Mouse (Mus musculus) CD8-positive naive resting alpha-beta T cell, adult 2 months (primary cell): ENCODE data around the gene Lama2.

Experiments used
- DNase-seq, 2 experiments: peaks; one replicate each; pipeline ENCODE4 v3.0.0; 2022; ENCODE audit warnings: low read depth in 2 of 2, low spot score in 2 of 2

The Lama2 gene

DNA sequence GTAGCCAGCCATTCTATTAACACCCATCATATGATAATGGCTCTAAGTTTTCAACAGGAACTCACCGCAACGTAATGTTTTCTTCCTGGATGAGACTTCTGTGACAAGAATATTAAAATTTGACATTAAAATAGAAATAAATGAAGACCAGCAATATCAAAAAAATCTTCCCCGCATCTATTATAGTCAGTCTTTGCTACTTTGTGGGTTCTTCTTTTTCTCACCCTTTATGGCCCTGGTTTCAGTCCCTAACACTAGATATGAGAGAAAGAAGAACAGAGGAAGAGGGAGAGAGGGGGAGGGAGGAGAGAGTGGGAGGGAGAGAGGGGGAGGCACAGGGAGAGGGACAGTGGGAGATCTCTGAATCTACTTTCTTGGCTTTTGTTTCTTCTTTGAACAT, at the start of gene Lama2:
Gene Lama2 (minus strand): TSS at position 101 of the 400 bp plus-strand sequence.
- no peak for DNase-seq

GRCm38 (mm10) chr10:27664391-27664790, 44.8 kb upstream of the Lama2 start:
- DNase-seq = no peak

- no peak for DNase-seq
Measured at GRCm38 (mm10) chr10:27663396-27663795, 43.8 kb upstream of the Lama2 start.

DNA sequence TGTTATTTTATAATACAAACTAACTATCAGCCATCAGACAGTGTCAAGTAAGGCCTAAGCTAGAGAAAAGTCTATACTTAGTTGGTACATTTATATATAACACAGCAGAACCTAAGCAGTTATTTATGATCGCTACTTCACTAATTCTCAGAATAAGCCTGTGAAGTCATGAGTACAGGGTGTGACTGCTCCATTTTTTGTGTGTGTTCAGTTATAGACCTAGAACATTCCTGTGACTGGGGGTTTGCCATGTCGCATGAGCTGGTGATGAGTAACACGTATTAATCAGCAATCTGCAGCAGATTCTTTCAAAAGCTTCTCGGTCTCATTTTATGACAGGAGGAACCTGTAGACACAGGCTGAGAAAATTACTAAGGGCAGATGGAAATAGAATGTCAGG, 34.6 kb upstream of the Lama2 start:
- no peak for DNase-seq

- no peak for DNase-seq
Measured at GRCm38 (mm10) chr10:27652694-27653335, 33.3 kb upstream of the Lama2 start.

DNA sequence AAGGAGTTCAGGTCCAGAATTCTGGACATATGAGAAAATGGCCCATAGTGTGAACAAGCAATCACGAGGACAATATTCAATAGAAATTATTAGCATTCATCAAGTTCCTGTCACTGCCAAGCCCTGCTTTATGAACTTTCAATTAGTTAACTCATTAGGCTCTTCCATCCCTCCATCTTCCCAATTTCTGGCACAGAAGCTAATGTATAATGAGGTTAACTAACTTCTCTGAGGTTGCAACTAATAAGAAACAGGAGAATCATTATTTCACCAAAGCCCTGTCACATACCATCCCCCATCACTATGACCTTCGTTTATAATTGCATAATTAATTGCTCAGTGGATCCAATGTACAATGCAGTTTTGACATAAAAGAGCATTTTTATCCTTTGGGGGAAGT, 16.2 kb upstream of the Lama2 start:
- no peak for DNase-seq

DNA sequence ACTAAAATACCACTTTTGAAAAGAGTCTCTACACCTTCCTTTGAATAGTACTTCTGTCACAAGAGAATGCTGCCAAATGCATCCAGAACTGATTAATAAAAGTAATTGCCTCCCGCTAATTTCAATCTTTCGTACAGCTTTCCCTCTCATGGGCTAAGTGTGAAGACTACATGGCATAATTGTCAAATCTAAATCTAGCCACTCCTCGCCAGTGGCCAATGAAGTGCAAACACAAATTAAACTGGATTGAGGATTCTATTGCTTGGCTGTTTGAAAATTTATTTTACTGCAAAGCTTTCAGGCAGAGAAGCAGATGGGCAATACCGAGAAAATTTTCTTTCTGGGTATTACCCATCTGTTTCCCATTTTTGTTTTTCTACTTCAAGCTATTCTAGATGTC, 11.4 kb upstream of the Lama2 start:
- DNase-seq = no peak

DNA sequence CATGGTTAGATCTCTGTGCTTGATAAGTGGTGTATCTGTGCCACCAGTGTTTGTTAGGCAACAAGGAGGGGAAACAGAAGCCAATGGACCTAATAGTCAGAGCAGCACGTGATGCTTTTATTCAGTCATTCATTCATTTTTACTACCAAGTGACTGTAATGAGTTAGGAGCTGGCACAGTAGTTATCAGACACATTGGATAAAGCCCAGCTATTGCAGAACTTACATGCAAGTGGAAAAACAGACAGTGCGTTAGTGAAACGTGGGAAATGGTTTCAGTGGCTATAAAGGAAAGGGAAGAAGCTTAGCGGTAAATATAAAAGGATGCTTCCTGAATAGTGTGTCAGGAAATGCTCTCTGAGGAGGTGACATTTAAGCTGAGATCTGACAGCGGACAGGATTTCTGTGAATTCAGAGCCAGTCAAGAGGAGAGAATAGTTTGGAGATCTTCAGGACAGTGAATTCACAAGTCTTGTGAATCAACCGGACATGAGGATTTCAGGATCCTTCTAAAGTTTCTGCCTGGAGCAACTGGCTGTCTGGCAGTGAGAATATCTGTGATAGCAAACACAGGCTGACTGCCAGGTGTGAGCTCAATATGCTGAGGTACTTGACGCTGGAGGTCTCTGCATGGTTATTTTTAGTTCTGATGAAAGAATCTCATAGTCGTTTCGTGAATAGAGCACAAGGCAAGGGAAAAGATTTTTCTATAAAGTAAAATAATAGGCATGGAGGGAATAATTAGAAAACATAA, 2.3 kb upstream of the Lama2 start:
- DNase-seq = no peak

- DNase-seq = no peak
Measured at GRCm38 (mm10) chr10:27617522-27618020, 2.0 kb downstream of the Lama2 start.

DNA sequence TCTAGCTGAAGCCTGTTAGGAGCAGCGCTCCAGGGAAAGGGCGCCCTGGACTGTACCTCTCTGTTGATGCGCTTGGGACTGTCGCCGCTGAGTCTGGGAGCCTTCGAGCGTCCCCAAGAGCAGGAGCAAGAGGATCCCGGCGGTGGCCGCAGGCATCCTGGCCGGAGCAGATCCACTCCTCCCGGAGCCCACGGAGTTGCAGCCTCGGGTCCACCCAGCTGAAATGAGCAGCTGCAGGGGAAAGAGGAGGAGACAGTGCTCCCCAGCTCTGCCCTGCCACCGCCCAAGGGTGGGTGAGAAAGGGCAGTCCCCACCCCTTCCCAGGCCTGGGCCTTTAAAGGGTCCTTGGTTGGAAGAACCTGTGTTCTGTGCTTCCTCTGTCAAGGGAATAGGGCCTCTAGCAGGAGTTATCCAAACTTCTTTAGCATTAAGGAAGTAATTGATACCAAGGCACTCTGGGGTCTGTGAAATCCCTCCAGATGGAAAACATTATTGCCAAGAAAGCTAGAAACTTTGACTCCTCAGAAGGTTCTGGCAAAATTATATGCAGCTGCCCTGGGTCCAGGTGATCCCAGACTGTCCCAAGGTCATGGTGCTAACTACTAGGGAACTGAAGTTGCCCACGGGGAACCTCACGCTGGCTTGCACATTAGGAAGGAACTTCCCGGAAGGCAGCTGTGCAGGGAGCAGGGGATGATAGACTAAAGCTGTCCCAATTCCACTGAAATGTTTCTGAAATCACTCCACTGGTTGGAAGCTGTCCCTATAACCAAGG, 2.7 kb downstream of the Lama2 start:
- no peak for DNase-seq

DNA sequence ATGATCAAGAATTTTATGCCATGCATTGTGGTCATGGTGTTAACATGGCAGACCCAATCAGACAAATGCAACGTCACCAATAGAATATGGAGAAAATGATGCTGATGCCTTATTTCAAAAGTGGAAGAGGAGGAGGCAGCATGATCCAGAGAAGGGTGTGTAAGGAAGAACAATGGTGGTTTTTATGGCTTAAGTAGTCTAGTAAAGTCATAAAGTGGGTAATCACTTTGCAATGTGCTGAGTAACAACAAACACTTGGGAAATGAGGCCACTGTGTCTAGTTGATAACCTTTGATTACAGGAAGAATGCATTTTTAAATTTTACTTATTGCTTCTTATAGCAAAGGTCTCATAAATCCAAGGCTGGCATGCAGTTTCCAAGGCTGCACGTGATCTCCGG, 23.9 kb downstream of the Lama2 start:
- DNase-seq = no peak

DNA sequence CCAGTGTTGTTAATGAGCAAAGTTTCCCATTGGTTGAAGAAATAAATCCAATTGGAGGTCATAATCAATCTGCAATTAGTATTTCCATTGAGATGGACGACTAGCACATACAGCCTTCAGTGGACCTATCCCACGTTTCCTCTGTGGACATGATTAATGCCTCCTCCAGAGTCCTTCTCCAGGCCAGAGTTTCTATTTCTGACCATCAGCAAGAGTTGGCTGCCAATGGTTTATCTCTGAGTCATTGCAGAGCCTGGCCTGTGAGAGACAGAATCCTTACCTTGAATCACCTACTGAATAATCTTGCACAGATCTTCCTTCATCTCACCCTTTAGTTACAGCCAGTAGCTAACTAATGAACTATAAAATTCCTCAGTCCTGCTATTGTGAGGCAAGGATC, 86.3 kb downstream of the Lama2 start:
- DNase-seq = no peak

- DNase-seq = no peak
Measured at GRCm38 (mm10) chr10:27508847-27509459, 110.6 kb downstream of the Lama2 start.

GRCm38 (mm10) chr10:27500863-27501262, 118.7 kb downstream of the Lama2 start:
- no peak for DNase-seq

- DNase-seq = no peak
Measured at GRCm38 (mm10) chr10:27488452-27488851, 131.1 kb downstream of the Lama2 start.

GRCm38 (mm10) chr10:27484041-27484440, 135.5 kb downstream of the Lama2 start:
- DNase-seq = no peak

DNA sequence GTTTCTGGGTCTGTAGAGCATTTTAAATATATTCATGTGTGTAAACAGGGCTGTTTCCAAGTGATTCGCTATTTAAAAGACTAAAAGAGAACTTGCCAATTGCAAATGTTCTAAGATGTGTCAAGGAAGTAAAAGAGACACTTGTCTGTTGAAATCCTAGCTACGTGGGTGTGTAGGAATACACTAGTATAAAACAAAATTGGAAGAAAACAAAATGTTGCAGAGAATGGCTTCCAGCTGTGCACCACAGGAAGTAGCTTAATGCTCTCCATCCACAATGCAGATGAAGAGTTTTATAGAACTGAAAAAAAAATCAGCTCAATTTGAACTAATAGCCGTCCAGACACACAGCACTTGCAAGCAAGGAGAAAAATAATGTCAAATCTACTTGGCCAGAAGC, 144.0 kb downstream of the Lama2 start:
- no peak for DNase-seq

DNA sequence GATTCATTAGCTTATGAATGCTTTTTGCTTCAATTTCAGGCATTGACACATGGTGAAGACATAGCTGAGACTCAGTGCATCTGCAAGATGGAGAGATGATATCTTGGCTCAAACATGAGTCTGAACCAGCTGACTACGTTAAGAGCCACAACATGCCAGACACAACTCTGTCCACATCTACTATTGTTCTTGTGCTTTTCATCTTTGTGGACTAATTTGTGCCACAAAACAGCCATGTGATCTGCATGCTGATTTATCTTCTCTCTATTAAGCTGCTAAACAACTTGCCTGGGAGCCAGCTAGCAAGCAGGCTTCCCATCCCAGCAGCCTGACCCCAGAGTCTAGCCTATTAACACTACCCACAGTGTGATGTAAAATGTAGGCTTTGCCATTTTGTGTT, 151.3 kb downstream of the Lama2 start:
- DNase-seq = no peak

- no peak for DNase-seq
Measured at GRCm38 (mm10) chr10:27413583-27414465, 205.7 kb downstream of the Lama2 start.

DNA sequence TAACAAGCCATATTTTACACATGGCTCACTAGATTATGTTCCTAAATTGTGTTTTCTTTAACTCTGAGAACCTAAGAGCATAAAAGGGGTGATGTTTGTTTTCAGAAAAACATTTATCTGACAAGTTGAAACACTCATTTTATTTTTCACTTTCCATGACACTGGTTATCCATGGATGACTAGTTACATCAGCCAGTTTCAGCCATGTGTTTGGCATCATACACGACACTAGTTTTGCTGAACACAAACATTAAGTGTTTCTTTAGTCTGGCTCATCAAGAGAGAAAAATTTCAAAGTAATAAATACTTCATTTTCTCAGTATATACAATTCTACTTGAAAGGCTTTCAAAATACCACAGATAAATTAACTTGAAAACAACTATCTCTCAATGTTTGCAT, 228.8 kb downstream of the Lama2 start:
- DNase-seq = no peak

- DNase-seq = no peak
Measured at GRCm38 (mm10) chr10:27387531-27387930, 232.0 kb downstream of the Lama2 start.
